Mouse (Mus musculus) layer of hippocampus, postnatal 25 days (tissue): ENCODE measurements around the gene Acyp1. TPM values are rescaled to one million over a fixed set of nuclear protein-coding genes. Genes with fewer than 3 reads are reported as not detected.

ENCODE experiments used
- DNase-seq, 2 experiments: peaks; one replicate each; pipeline ENCODE4 v3.0.0; 2022; ENCODE audit warnings: mixed read lengths in 2 of 2, low spot score in 1 of 2; ENCODE audit errors: extremely low spot score in 1 of 2
- microRNA-seq, 2 experiments: library from miRNA; unstranded; fragments of <30 nt; microRNA quantifications; one replicate each; pipeline ENCODE4 v1.2.0; 2021
- total RNA-seq, 2 experiments: library from RNA; stranded (reverse); gene quantifications; 2 replicates each; pipeline ENCODE4 v1.2.3; 2021

Gene Acyp1
- total RNA-seq, 2 experiments from 2014 or later, result 34.3 to 37.7 TPM

- DNase-seq, result no peak
Observed at GRCm38 (mm10) chr12:85252083-85252482, 36.2 kb downstream of the Acyp1 start.

DNA sequence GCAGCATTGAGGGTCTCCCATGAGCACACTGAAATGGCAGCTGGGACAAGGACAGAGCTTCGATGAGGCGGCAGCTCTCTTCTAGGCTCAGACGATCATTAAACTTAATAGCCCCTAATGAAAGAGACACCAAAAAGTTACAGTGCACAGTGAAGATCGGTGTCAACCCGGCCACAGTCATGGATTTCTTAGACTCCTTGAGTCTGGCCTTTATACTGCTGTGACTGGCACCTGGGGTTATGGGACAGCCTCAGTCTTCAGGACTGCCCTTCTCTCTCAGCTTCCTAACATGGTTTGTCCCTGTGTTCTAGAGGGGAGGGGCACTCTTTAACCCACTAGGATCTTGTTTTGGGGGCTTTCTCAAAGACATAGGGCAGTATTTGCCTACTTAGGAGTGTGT lies 50.7 kb downstream of the Acyp1 start:
- no peak for DNase-seq

- DNase-seq, result no peak
Observed at GRCm38 (mm10) chr12:85233376-85234358, 54.6 kb downstream of the Acyp1 start.

DNA sequence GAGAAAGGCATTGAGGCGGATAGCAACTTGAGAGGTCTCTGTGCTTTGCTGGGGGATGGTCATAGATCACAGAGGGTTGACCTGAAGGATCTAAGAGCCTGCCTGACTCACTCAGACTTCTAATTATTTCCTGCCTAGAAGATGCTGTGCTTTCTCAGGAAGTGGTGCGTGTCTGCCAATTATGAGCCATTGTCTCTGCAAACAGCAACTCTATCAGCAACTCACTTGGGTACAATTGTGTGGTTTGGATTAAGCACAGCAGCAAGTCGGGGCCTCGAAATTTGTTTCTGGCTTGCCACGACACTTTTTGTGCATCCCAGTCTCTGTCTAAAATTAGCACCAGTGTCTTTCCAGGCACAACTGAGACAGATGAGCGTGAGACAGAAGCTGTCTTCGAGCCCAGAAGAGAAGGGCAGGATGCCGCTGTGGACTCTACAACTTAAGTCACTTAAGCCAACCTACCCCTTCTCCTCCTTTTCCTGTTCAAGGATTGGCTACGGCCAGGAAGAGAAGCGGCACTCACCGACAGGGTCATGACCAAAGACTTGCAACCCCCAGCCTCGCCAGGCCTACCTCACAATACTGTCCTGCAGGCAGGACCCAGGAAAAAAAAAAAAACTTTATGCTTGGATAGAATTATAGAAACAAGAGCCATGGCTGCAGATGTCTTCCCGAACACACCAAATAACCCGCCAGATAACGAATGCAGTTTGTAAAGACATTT lies 60.2 kb downstream of the Acyp1 start:
- DNase-seq, result no peak

- no peak for DNase-seq
Observed at GRCm38 (mm10) chr12:85227227-85227626, 61.0 kb downstream of the Acyp1 start.

Small RNAs within 50 kb of the gene (microRNA-seq; reads per million reads assigned to microRNA genes)
- 0 to 0.74 reads per million in 2 experiments for gene Mir6938

Other genes starting within 250 kb of the Acyp1 start
- 1 to 10 TPM; 1.5 to 2.2 TPM for gene Prox2, start 177.7 kb downstream of the Acyp1 start, total RNA-seq
- gene Dlst, start 177.6 kb downstream of the Acyp1 start, total RNA-seq, result 100 to 1,000 TPM; 144 to 153 TPM
- 10 to 100 TPM; 39.9 to 40.7 TPM for gene Rps6kl1, start 137.2 kb downstream of the Acyp1 start, total RNA-seq
- gene Pgf, start 110.6 kb downstream of the Acyp1 start, total RNA-seq, result 1 to 10 TPM; 5.4 TPM
- gene Eif2b2, start 69.0 kb downstream of the Acyp1 start, total RNA-seq, result 10 to 100 TPM; 59.7 to 60.0 TPM
- gene Mlh3, start 17.8 kb downstream of the Acyp1 start, total RNA-seq, result 10 to 100 TPM; 17.0 to 17.9 TPM
- gene Zc2hc1c, start 153 bp upstream of the Acyp1 start, total RNA-seq, result under 1 TPM; 0.89 TPM
- gene Nek9, start 50.9 kb upstream of the Acyp1 start, total RNA-seq, result 10 to 100 TPM; 31.8 to 31.9 TPM
- 100 to 1,000 TPM; 162 TPM for gene Tmed10, start 86.4 kb upstream of the Acyp1 start, total RNA-seq
- gene Fos, start 185.5 kb upstream of the Acyp1 start, total RNA-seq, result 10 to 100 TPM; 10.7 to 13.9 TPM